Mouse (Mus musculus) embryonic fibroblast, embryonic 13.5 days (primary cell): ENCODE measurements around the gene Trim46. TPM values are rescaled to one million over a fixed set of nuclear protein-coding genes. Genes with fewer than 3 reads are reported as not detected.
A peak's percentile ranks its signal among the peaks of the same experiment; 100 is the strongest.

Experiments used
- H3K27ac ChIP-seq: 2 replicates; pipeline ENCODE4 v1.5.1; 2012; ENCODE audit warnings: low read length, control low read depth, inconsistent platforms; ENCODE audit not compliant: insufficient read depth
- H3K4me1 ChIP-seq: 2 replicates; pipeline ENCODE4 v1.6.1; 2011; ENCODE audit warnings: low read length; ENCODE audit not compliant: control insufficient read depth, insufficient read depth
- H3K4me3 ChIP-seq: 2 replicates; pipeline ENCODE4 v1.5.1; 2011; ENCODE audit warnings: mild to moderate bottlenecking, control low read depth, low read length; ENCODE audit not compliant: insufficient read depth
- CTCF ChIP-seq: IDR thresholded peaks from 2 replicates; pipeline ENCODE4 v1.5.1; 2011; ENCODE audit warnings: mild to moderate bottlenecking, control low read depth, low read length, moderate library complexity, borderline replicate concordance; ENCODE audit not compliant: insufficient read depth
- POLR2A ChIP-seq: IDR thresholded peaks from 2 replicates; pipeline ENCODE4 v1.6.1; 2011; ENCODE audit warnings: low read depth, mild to moderate bottlenecking, control low read depth, low read length, moderate library complexity
- polyA plus RNA-seq: library from polyadenylated mRNA; stranded (reverse); fragments of >200 nt; gene quantifications from 2 replicates; pipeline ENCODE4 v1.2.4, GENCODE M21; 2011; ENCODE audit warnings: low read depth; ENCODE audit not compliant: missing spikeins, insufficient read length

Gene Trim46
- 14.2 and 24.2 TPM in 2 replicates for polyA plus RNA-seq

- Histone ChIP-seq H3K27ac (peak within 1 kb of the TSS; percentile 77), H3K4me3 (peak within 1 kb of the TSS; percentile 76), H3K4me1 (peaks cover 4% of the 10 kb centered on the region; the same call in 1 of the 2 replicates)
- TF ChIP-seq POLR2A (peak; percentile 63), CTCF (peak; percentile 91; the same call in 1 of the 2 replicates)
These were observed at the start of gene Trim46 for GRCm38 (mm10) chr3:89246261-89247100. Trim46 (minus strand) TSS chr3:89246309.

- TF ChIP-seq CTCF (no peak), POLR2A (no peak)
- Histone ChIP-seq H3K4me1 (peaks cover 7% of the 10 kb centered on the region; the same call in 1 of the 2 replicates), H3K27ac (no peak overlapping the region), H3K4me3 (no peak overlapping the region)
These were observed 49.6 kb upstream of the Trim46 start for GRCm38 (mm10) chr3:89295685-89296230.

GRCm38 (mm10) chr3:89294195-89294594, 48.1 kb upstream of the Trim46 start:
- Histone ChIP-seq H3K27ac (no peak overlapping the region), H3K4me3 (no peak overlapping the region), H3K4me1 (peaks cover 3% of the 10 kb centered on the region; the same call in 1 of the 2 replicates)
- no peak for TF ChIP-seq POLR2A
- TF ChIP-seq CTCF: no peak

- Histone ChIP-seq H3K4me1 (peaks cover 3% of the 10 kb centered on the region; the same call in 1 of the 2 replicates), H3K4me3 (no peak overlapping the region), H3K27ac (no peak overlapping the region)
- TF ChIP-seq POLR2A (no peak), CTCF (no peak)
These were observed 47.3 kb upstream of the Trim46 start for GRCm38 (mm10) chr3:89293247-89293918.

- no peak overlapping the region for H3K4me3 ChIP-seq
- no peak for TF ChIP-seq POLR2A
- TF ChIP-seq CTCF: no peak
- H3K27ac ChIP-seq: no peak overlapping the region
- H3K4me1 ChIP-seq: peaks cover 3% of the 10 kb centered on the region; the same call in 1 of the 2 replicates
These were observed 46.2 kb upstream of the Trim46 start for GRCm38 (mm10) chr3:89292303-89292702.

GRCm38 (mm10) chr3:89291874-89292273, 45.8 kb upstream of the Trim46 start:
- TF ChIP-seq CTCF (no peak), POLR2A (no peak)
- H3K4me1 ChIP-seq: peaks cover 3% of the 10 kb centered on the region; the same call in 1 of the 2 replicates
- H3K27ac ChIP-seq: no peak overlapping the region
- H3K4me3 ChIP-seq: no peak overlapping the region

GRCm38 (mm10) chr3:89288503-89288928, 42.4 kb upstream of the Trim46 start:
- H3K4me1 ChIP-seq: no peaks in the 10 kb centered on the region; the same call in 1 of the 2 replicates
- H3K4me3 ChIP-seq: no peak overlapping the region
- no peak for TF ChIP-seq CTCF
- TF ChIP-seq POLR2A: no peak
- H3K27ac ChIP-seq: no peak overlapping the region

- H3K4me3 ChIP-seq: no peak overlapping the region
- no peak overlapping the region for H3K27ac ChIP-seq
- no peak for TF ChIP-seq CTCF
- TF ChIP-seq POLR2A: no peak
- no peaks in the 10 kb centered on the region; the same call in 1 of the 2 replicates for H3K4me1 ChIP-seq
These were observed 41.2 kb upstream of the Trim46 start for GRCm38 (mm10) chr3:89287286-89287685.

- no peak overlapping the region for H3K4me3 ChIP-seq
- no peak for TF ChIP-seq POLR2A
- no peak overlapping the region for H3K27ac ChIP-seq
- H3K4me1 ChIP-seq: no peaks in the 10 kb centered on the region; the same call in 1 of the 2 replicates
These were observed 39.4 kb upstream of the Trim46 start for GRCm38 (mm10) chr3:89285526-89285925.
